Mouse (Mus musculus): ENCODE measurements at regions not wholly inside any gene's neighbourhood (a gene's known extent, or its start where the extent isn't known, plus 50 kb on each side); places are given as distances from the start of the nearest gene placed in this dataset.

DNA sequence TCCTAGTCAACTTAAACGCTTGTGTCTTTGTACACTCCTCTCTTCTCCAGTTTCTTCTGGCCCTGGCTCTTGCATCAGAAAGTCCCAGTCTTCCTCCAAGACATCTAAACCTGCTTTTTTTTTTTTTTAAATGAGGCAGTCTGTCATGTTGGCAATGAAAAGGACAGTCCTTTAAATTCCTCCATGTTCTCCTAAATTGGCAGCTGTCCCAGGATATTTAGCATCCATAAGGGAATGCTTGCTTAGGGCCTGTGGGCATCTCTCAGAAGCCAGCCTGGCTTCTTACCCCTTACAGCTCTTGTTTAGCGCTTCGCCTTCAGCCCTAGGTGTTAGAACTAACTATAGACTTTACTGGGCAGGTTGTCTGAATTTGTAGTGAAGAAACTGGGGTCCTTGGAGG is 311.2 kb downstream of the Eipr1 start:
- no peak for TF ChIP-seq CTCF (IDR thresholded peaks at IDR 0.05; ENCODE audit: low read depth, low read length)
- TF ChIP-seq POLR2A (IDR thresholded peaks at IDR 0.05; ENCODE audit: insufficient read depth, low read length), result no peak
- no peak for TF ChIP-seq EP300 (IDR thresholded peaks at IDR 0.05; ENCODE audit: insufficient read depth, low read depth, low read length)

Measured in ES-Bruce4 (cell line).